Mouse (Mus musculus) adrenal gland, adult (tissue): ENCODE results near the gene Isg15.

ENCODE experiments used
- DNase-seq, 2 experiments: peaks; one replicate each; pipeline ENCODE4 v3.0.0; 2022 to 2023; ENCODE audit warnings: low spot score in 1 of 2; ENCODE audit not compliant: inconsistent age in 2 of 2

The Isg15 gene

GRCm38 (mm10) chr4:156203413-156204131 is 3.0 kb upstream of the Isg15 start:
- DNase-seq: peak; percentile 34 to 72

- DNase-seq: peak; percentile 81 to 84
Measured at GRCm38 (mm10) chr4:156203001-156203412, 2.4 kb upstream of the Isg15 start, which contains the start of gene AW011738. AW011738 (plus strand) TSS chr4:156203304.

DNA sequence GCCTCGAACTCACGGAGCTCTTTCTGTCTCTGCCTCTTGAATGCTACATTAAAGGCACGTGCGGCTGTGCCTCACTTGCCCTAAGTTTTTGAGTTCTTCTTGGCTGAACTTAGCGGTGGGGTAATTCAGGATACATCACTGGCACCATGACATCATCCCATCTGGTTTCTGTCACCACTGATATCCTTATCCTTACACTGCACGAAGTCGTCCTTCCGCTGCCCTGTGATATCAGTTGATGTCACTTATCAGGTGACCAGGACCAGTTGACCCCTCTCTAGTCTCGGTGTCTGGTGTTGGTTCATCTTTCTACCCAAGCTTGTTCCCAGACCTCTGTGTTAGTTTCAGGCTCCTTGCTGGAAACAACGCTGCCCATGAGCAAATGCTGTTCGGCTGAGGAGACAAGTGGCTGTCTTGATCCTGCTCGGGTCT is 1.9 kb upstream of the Isg15 start:
- DNase-seq: peak in 1 of 2 experiments; percentile 53

GRCm38 (mm10) chr4:156197829-156198205 is 2.8 kb downstream of the Isg15 start:
- DNase-seq: peak; percentile 94 to 97

DNA sequence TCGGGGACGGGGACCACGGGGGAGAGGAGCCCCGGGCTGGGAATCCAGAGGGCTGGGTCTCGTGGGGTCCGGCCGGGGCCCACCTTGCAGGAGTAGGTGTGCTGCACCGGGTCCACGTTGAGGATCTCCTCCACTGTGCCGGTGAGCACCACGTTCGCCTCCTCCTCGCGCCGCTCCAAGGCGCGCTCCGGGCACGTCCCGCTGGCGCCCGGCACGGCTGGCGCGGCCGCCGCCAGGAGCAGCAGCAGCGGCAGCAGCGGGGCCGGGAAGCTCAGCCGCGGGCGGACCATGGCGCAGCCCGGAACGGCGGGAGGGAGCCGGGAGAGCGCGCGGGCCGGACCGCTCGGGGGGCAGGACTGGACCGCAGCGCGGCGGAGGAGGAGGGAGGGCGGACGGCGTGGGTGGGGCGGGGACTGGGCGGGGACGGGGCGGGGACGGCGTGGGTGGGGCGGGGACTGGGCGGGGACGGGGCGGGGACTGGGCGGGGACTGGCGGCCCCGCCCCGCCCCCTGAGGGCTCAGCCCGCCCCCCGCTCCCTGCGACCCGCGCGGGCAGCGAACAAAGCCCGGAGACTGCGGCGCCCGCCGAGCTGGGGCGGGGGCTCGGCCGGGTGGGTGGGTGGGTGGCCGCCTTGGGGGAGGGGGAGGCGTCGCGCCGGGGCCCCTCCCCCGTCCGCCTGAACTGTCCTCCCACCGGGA is 3.3 kb downstream of the Isg15 start, which contains the start of gene Agrn:
TSS of gene Agrn (minus strand) at position 358 of the 698 bp plus-strand sequence.
- peak; percentile 83 to 88 for DNase-seq

DNA sequence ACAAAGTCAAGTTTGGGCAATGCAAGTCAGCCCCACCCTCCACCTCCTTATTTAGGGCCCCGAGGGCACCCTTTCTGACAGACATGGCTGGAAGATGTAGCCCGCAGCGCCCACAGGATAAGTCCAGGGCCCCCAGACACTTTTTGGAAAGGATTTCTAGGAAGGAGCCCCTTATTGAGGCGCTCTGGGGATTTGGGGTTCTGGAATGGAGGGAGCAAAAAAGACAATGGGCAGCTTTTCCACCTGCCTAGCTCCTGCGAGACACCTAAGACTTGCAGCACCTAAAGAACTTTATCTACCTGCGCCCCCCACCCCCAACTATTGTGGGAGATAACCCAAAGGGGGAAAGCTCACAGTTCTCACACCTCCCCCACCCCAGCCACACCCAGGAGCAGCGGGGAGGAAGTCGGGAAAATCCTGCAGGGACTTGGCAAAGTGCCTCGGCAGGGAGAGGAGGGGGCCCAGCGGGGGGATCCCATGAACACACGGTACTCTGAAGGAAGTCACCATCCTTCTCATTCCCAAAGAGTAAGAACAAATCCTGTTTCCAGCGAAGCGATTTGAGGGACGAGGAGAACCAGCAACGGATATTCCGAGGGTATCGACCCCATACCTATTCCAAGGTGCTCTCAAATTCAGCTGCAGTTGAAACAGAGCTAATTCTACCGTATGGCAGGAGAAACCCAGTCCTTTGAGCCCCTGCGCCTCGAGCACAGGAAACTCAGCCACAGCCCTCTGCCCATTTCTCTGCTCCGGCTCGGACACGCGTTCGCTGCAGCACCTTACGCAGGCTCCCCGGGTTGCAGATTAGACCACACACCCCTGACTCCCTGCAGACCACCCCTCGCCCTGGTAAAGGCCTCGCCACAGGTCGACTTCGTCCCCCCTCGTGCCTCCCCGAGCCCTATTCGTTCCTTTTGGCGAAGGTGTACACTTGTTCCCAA is 4.4 kb downstream of the Isg15 start:
- peak; percentile 60 to 67 for DNase-seq

DNA sequence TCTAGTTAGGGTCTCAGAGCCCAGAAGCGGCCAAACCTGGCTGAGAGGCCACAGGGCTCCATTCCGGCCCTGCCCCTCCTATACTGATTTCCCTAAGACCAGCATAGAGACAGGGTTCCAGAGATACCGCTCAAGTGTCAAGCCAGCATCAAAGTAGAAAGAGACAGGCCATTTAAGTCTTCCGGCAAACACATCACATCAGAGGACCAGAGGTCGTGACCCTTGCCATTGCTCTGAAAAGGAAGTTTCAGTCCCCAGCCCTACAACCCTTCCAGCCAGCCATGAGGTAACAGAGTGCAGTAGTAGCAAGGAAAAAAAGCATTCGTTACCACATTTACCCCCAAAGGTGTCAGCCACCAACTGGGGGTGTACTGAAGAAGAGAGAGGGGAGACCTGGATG is 6.3 kb downstream of the Isg15 start:
- no peak for DNase-seq

GRCm38 (mm10) chr4:156193906-156194305 is 6.7 kb downstream of the Isg15 start:
- DNase-seq: no peak

GRCm38 (mm10) chr4:156193200-156193590 is 7.4 kb downstream of the Isg15 start:
- no peak for DNase-seq

- DNase-seq: no peak
Measured at GRCm38 (mm10) chr4:156192421-156193199, 8.0 kb downstream of the Isg15 start.

- DNase-seq: no peak
Measured at GRCm38 (mm10) chr4:156188811-156189323, 11.8 kb downstream of the Isg15 start.

DNA sequence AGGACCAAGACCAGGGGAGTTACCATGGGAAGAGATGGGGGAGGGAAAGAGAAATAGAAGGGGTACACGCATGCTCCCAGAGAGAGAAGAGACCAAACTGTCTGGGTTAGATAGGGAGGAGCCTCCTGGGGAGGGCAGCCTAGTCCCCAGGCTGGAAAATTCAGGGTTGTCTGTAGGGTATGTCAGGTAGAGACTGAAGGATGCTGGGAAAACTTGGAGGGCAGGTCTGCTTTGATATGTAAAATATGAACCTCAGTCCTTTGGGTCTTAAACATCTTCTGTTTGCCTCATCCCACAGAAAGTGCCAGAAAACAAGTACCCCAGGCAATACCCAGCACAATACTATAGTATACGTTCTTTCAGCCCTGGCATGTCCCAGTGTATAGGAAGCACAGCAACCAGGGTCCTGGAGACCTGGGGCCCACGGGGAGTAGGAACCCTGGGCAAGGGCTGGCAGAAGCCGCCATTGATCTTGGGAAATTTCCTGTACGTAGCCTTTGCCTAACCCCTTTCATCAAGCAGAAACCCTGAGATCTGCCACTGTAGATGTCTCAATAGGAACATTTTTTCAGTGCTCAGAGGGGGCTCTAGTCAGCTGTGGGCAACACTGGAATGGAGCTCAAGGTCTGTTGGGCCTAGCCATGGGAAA is 12.3 kb downstream of the Isg15 start:
- no peak for DNase-seq

GRCm38 (mm10) chr4:156185950-156186850 is 14.4 kb downstream of the Isg15 start:
- DNase-seq: peak in 1 of 2 experiments; percentile 51

DNA sequence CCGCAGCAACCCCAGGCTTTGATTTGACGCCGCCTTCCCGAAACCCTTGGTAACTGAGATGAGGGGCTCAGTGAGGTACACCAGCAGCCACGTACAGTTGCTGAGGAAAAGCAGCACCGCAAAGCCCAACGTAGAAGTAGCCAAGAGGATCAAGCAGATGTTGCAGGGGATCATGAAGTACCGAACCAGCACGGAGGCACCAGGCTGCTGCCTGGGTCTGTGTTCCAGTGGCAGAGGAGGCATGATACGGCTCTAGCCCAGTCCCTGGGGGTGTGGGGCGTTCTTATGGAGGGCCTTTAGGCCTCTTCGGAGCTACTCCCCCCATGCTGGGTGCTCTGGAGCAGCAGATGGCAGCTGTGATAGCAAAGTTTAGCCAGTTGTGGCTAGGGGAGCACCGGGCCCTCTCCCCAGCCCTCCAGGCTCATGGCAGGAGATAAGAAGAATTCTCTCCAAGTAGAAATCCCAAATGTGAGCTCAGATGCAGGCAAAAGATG is 15.1 kb downstream of the Isg15 start:
- no peak for DNase-seq

GRCm38 (mm10) chr4:156184291-156184954 is 16.2 kb downstream of the Isg15 start:
- no peak for DNase-seq

DNA sequence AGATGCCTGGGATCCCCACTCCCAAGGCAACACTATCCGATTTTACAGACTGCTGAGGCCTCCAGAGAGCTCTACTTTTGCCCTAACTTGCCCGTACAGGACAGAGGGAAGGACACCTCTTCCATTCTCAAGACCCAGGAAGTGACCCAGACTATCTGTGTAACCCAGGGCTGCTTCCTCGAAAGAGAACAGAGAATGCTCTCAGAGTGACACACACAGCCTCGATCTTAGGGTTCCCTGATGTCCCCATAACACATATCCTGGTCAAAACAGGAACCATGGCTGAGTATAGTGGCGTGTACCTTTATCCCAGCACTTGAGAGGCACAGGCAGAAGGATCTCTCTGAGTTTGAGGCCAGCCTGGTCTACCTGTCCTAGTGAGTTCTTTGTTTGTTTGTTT is 16.9 kb downstream of the Isg15 start:
- no peak for DNase-seq

DNA sequence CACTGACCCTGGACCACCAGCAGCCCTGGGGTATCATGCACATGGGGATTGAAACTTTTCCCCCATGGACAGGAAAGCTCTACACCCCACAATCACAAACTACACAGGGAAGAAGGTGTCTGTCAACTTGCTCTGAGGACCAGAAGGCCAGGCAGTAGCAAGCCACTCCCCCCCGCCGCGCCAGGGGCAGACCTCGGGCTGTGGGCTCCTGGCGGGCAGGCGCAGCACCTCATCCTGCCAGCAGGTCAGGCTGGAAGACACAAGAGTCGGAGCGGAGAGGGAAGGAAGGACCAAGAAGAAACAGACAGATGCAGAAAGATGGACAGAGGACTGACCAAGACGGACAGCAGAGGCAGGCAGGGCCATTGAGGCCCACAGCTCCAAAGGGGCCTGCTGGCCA is 23.0 kb downstream of the Isg15 start:
- DNase-seq: no peak

DNA sequence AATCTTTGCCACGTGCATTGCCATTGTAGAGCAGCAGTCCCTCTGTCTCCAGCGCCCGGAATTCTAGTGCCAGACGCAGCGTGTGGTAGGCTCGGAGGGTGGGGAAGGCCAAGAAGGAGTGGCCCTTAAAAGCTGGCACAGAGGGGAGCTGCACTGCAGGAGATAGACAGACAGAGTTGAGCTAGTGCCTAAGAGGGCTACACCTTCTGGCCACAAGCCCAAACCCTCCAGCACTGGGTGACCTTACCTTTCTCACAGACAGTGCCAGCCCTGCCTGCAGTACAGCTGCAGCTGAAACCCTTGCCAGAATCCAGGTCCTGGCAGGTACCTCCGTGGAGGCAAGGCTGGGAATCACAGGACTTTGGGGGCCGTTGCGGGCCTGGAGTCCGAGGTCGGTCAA is 28.8 kb downstream of the Isg15 start:
- no peak for DNase-seq
